Mouse (Mus musculus) left cerebral cortex, adult 2 months (tissue): ENCODE measurements at regions not wholly inside any gene's neighbourhood (a gene's known extent, or its start where the extent isn't known, plus 50 kb on each side); places are given as distances from the start of the nearest gene placed in this dataset.
"Not testable (repeated sequence)": the region's sequence is repeated elsewhere in the genome, so short reads cannot be mapped to it uniquely, and the experiment has no call there.

Source experiments
- DNase-seq, 2 experiments: peaks; one replicate each; pipeline ENCODE4 v3.0.0; 2021 to 2022; ENCODE audit warnings: low spot score in 2 of 2, mixed read lengths in 1 of 2; ENCODE audit errors: extremely low spot score in 1 of 2
- H3K27ac ChIP-seq: fragments of 200-600 bp; 2 replicates; pipeline ENCODE4 v1.8.1; 2022
- H3K4me3 ChIP-seq: fragments of 200-600 bp; 2 replicates; pipeline ENCODE4 v1.8.1; 2022
- CTCF ChIP-seq: fragments of 200-600 bp; IDR thresholded peaks from 2 replicates; pipeline ENCODE4 v1.8.1; 2022; ENCODE audit warnings: antibody characterized with exemption, mild to moderate bottlenecking, moderate library complexity
- intact Hi-C: fragments of 180-260 bp; cut with DNase I; formaldehyde crosslinking; loops from one replicate; pipeline ENCODE4 v1.15.1; 2025

DNA sequence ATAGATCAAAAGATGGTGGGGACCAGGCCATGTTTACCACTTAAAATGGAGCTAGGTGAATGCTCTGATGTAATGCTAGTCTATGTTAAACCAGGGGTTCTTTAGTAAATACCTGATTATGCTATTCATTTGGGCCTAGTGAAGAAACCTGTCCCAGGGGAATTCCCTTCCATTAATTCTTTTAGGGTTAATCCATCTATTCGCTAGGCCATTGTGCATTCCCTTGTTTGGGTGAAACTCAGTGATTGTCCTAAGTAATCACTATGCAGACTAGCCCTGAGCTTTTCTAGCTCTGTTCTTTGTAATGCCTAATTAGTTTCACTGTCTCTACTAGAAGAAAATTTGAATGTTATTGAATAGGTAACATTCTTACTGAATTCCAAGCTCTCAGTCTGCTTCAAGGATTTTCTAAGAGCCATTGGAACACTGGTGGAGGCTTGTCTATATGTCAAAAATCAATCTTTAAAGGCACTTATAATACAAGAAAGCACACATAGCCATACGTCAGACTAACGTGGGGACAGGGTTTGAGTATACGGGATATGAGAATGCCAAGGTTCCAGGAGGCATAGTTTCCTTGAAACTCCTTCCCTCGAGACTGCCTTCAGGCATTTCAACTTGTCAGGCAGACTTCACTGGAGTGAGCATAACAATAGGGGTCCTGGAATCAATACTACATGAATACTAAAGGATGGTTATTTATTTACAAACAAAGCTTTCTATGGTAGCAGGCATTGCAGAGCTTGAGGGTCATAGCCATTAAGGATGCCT lies 266.9 kb upstream of the 4930578C19Rik start:
- intact Hi-C loops, result no loop called here
- TF ChIP-seq CTCF, result no peak
- Histone ChIP-seq H3K27ac (no peak overlapping the region), H3K4me3 (no peak overlapping the region)
- no peak for DNase-seq

DNA sequence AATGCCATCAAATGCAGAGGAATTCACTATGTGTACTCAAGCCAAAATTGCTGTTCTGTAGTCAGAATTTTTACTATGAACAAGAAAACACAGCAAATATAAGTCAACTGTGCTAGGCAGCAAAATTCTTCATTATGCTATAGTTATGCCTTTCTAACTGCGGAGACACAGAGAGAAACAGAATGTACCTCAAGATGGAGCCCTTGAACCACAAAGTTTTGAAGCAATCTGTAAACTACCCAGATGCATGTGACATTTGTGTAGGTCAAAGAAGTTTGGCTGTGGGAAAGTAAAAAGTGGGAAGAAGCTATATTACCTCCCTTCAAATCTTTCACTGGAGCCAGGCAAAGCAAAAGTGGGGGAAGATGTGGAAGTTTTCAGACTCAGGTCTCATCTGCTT lies 226.0 kb upstream of the 4930578C19Rik start:
- intact Hi-C loops, result loop anchor here (10.0 kb wide), 3 partner anchors 478 to 1288 kb away; no protein-coding TSS in a partner anchor
- H3K27ac ChIP-seq, result no peak overlapping the region
- DNase-seq, result no peak

DNA sequence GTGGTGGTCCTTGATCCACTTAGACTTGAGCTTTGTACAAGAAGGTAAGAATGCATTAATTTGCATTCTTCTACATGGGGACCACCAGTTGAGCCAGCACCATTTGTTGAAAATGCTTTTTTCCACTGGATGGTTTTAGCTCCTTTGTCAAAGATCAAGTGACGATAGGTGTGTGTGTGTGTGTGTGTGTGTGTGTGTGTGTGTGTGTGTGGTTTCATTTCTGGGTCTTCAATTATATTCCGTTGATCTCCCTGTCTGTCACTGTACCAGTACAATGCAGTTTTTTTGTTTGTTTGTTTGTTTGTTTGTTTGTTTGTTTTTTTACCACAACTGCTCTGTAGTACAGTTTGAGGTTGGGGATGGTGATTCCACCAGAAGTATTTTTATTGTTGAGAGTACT lies 206.1 kb upstream of the 4930578C19Rik start:
- H3K4me3 ChIP-seq, intact Hi-C loops, H3K27ac ChIP-seq, DNase-seq: not testable (repeated sequence)

More for the DNA sequence above, 226.0 kb upstream of the 4930578C19Rik start:
- H3K4me3 ChIP-seq, result no peak overlapping the region
- TF ChIP-seq CTCF, result peak; percentile 42

DNA sequence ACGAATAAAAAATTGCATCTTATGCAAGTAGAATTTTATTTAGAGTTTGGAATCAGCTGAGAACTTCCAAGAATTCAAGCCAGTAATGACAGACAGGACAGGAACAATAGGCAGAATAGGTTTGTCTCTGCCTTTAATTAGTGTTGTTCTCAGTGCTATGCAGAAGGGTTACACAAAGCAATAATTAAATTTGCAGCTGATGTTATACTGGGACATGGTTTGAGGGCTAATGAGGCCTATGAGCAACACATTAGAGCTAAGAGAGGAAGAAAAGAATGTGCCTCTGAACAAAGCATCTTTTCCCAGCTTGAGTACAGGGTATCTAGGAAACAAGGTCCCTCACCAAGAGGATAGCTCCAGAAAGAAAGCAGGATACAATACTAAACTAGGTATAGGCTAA lies 201.9 kb upstream of the 4930578C19Rik start:
- H3K27ac ChIP-seq, result no peak overlapping the region
- intact Hi-C loops, result no loop called here
- H3K4me3 ChIP-seq, result no peak overlapping the region
- no peak for DNase-seq
- no peak for TF ChIP-seq CTCF

DNA sequence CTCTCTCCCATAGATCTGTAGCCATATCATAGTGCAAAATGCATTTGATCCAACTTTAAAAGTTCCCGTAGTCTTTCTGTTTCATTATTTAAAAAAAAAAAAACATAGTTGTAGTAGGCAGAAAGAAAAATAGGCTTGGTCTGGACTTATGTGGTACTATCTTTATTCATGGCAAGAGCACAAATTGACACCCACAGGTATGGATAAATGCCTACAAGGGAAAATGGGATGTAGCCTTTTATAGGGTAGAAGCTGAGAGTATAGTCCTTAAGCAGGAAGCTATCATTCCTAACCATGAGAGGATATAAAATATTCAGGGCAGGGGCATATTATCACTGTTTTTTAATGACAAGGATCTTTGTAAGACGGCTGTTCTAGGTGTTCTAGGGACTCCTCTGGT lies 157.4 kb upstream of the 4930578C19Rik start:
- TF ChIP-seq CTCF, result no peak
- intact Hi-C loops, result loop anchor here (5.0 kb wide), 1 partner anchor 51 kb away; no protein-coding TSS in a partner anchor
- DNase-seq, result no peak
- no peak overlapping the region for H3K4me3 ChIP-seq
- no peak overlapping the region for H3K27ac ChIP-seq
